Mouse (Mus musculus) lung, postnatal 0 days (tissue): ENCODE measurements at regions not wholly inside any gene's neighbourhood (a gene's known extent, or its start where the extent isn't known, plus 50 kb on each side); places are given as distances from the start of the nearest gene placed in this dataset.

ENCODE experiments used
- CTCF ChIP-seq: IDR thresholded peaks from 2 replicates; pipeline ENCODE4 v1.5.1; 2016; ENCODE audit warnings: antibody characterized with exemption, mild to moderate bottlenecking
- EP300 ChIP-seq: IDR thresholded peaks from 2 replicates; pipeline ENCODE4 v1.6.1; 2016; ENCODE audit warnings: antibody characterized with exemption, mild to moderate bottlenecking, control low read depth

GRCm38 (mm10) chr15:68520759-68521158, 2020.0 kb upstream of the Lrrc6 start:
- TF ChIP-seq EP300 (no peak), CTCF (no peak)
